Mouse (Mus musculus) liver, embryonic 14.5 days (tissue): ENCODE results near the gene Ak8.

ENCODE experiments used
- CTCF ChIP-seq: IDR thresholded peaks from 2 replicates; pipeline ENCODE4 v1.5.1; 2016; ENCODE audit warnings: antibody characterized with exemption, low read depth, control low read depth
- EP300 ChIP-seq: IDR thresholded peaks from 2 replicates; pipeline ENCODE4 v1.6.1; 2016; ENCODE audit warnings: antibody characterized with exemption, low read depth

- TF ChIP-seq CTCF (no peak), EP300 (no peak)
Observed at GRCm38 (mm10) chr2:28730676-28731075, 30.7 kb downstream of the Ak8 start.
